Mouse (Mus musculus) thymus, adult 2 months (tissue): ENCODE data around the gene Sfmbt2. TPM values are rescaled to one million over a fixed set of nuclear protein-coding genes. Genes with fewer than 3 reads are reported as not detected.

ENCODE experiments used
- DNase-seq: peaks from one replicate; pipeline ENCODE4 v3.0.0; 2021
- H3K27ac ChIP-seq: fragments of 200-500 bp; 2 replicates; pipeline ENCODE4 v1.5.1; 2012; ENCODE audit warnings: low read length, control low read depth; ENCODE audit not compliant: control insufficient read depth, insufficient read depth
- H3K27me3 ChIP-seq: fragments of 200-500 bp; 2 replicates; pipeline ENCODE4 v1.6.1; 2012; ENCODE audit warnings: mild to moderate bottlenecking, low read length, moderate library complexity, mixed read lengths; ENCODE audit not compliant: control insufficient read depth, insufficient read depth
- H3K36me3 ChIP-seq: fragments of 200-500 bp; 2 replicates; pipeline ENCODE4 v1.6.1; 2012; ENCODE audit warnings: mild to moderate bottlenecking, low read length, moderate library complexity; ENCODE audit not compliant: control insufficient read depth, insufficient read depth
- H3K4me1 ChIP-seq: fragments of 200-500 bp; replicated peaks from 2 replicates; pipeline ENCODE4 v1.6.1; 2012; ENCODE audit warnings: low read length; ENCODE audit not compliant: control insufficient read depth, insufficient read depth
- H3K4me3 ChIP-seq: fragments of 200-500 bp; 2 replicates; pipeline ENCODE4 v1.5.1; 2012; ENCODE audit warnings: mild to moderate bottlenecking, low read length, control low read depth, moderate library complexity; ENCODE audit not compliant: control insufficient read depth, insufficient read depth
- CTCF ChIP-seq: fragments of 200-500 bp; IDR thresholded peaks from 2 replicates; pipeline ENCODE4 v1.5.1; 2012; ENCODE audit warnings: mild to moderate bottlenecking, control low read depth, low read length, moderate library complexity, borderline replicate concordance; ENCODE audit not compliant: control insufficient read depth, poor library complexity, insufficient read depth; ENCODE audit errors: extremely low read depth
- POLR2A ChIP-seq: fragments of 200-500 bp; IDR thresholded peaks from 2 replicates; pipeline ENCODE4 v1.6.1; 2012; ENCODE audit warnings: mild to moderate bottlenecking, low read length, control low read depth, moderate library complexity; ENCODE audit not compliant: control insufficient read depth, poor library complexity, insufficient read depth; ENCODE audit errors: extremely low read depth
- WGBS: fragments of 180-500 bp; shearing (Covaris S2); methylation state at CpG from one replicate; pipeline ENCODE4 v1.1.7; 2018; 5-methylcytosine and 5-hydroxymethylcytosine counted together
- polyA plus RNA-seq: library from polyadenylated mRNA; depleted of rRNA; stranded (reverse); fragments of >200 nt; gene quantifications from 2 replicates; pipeline ENCODE4 v1.2.3, GENCODE M21; 2012

Sfmbt2 gene
- polyA plus RNA-seq, 1 experiment, result 1.7 TPM

DNA sequence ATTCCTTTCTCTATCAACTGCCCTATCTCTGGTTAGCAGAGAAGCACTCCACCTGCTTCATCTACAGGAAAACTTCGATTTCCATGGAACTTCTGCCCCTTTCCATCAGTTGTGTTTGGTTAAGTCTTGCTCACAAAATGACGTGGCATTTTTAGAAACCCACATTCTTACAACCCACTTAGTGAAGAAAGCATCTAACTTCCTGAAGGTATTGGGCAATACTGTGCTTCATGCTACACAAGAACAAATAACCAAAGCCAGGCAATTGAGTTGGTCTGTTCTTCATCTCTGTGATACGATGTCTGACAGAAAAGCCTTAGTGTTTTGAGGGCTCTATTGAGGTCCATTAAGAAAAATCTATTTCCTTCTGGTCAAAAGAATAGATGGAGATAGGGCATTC is 17.4 kb upstream of the Sfmbt2 start:
- Histone ChIP-seq H3K27me3 (no peaks in the 10 kb centered on the region), H3K4me1 (no peaks in the 10 kb centered on the region), H3K27ac (no peak overlapping the region), H3K4me3 (no peak overlapping the region), H3K36me3 (no peaks in the 10 kb centered on the region)
- 23% methylated on average over 3 of the region's 3 CpGs for whole genome bisulfite sequencing
- no peak for DNase-seq
- TF ChIP-seq CTCF (no peak), POLR2A (no peak)

DNA sequence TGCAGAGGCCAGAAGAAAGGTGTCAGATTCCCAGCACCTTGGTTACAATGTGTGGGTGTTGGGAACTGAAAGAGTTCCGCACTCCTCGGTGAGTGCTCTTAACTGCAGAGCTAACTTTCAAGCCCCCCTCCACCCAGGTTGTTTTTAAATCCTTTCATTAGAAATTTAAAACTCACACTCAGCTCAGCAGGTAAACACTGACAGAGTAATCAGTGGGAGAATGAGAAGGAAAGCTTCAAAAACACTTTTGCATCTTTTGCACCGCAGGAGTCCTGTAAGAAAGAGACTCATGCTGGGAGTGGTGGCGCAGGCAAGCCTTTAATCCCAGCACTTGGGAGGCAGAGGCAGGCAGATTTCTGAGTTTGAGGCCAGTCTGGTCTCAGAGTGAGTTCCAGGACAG is 16.4 kb upstream of the Sfmbt2 start:
- Histone ChIP-seq H3K4me1 (no peaks in the 10 kb centered on the region), H3K36me3 (no peaks in the 10 kb centered on the region), H3K4me3 (no peak overlapping the region), H3K27ac (no peak overlapping the region), H3K27me3 (no peaks in the 10 kb centered on the region)
- no peak for DNase-seq
- no peak for TF ChIP-seq POLR2A
- no peak for TF ChIP-seq CTCF
- 94% methylated on average over 4 of the region's 4 CpGs for WGBS

DNA sequence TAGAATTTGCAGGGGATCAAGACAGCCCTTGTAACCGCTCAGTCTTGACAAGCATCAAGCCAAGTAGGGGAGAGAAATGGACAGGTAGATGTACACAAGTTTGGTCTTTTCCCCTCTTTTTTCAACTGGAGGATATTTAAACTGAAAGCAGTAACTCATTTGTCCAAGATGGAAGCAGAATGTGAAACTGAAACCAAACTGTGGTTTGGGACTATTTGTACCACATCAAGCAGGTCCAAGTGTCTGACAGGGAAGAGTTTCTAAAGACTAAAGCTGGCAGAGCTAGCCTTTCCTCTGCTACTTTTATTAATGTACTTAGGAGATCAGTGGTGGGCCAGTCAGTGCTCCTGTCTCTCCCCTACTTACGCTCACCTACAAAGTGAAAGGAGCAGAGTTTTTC is 10.4 kb upstream of the Sfmbt2 start:
- DNase-seq, result no peak
- Histone ChIP-seq H3K4me3 (no peak overlapping the region), H3K36me3 (no peaks in the 10 kb centered on the region), H3K27ac (no peak overlapping the region), H3K4me1 (no peaks in the 10 kb centered on the region), H3K27me3 (no peaks in the 10 kb centered on the region)
- WGBS, result 78% methylated on average over 2 of the region's 2 CpGs
- TF ChIP-seq POLR2A (no peak), CTCF (no peak)

DNA sequence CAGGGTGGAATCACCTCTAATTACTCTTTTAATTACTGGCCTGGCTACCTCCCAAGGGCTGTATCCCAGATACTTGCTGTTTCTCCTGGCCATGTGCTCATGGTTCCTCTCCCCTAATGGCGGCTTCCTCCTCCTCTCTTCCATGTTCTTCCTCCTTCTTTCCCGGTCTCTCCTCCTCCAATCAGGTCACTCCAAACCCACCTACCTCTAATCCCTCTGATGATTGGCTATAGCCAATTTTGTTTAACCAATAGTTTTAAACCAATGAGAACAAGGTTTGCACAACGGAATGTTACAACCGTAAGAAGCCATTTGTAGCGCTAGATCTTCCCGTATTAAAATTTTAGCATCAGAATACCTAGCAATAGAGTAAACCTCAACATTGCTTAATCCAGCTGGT is 5.2 kb upstream of the Sfmbt2 start:
- no peaks in the 10 kb centered on the region for H3K4me1 ChIP-seq
- no peaks in the 10 kb centered on the region for H3K36me3 ChIP-seq

GRCm38 (mm10) chr2:10366284-10366683 is 4.0 kb upstream of the Sfmbt2 start:
- no peaks in the 10 kb centered on the region for H3K4me1 ChIP-seq
- H3K36me3 ChIP-seq, result no peaks in the 10 kb centered on the region
- WGBS, result 25% methylated on average over 2 of the region's 2 CpGs
- no peak overlapping the region for H3K27ac ChIP-seq
- peaks cover 9% of the 10 kb centered on the region for H3K27me3 ChIP-seq
- no peak overlapping the region for H3K4me3 ChIP-seq
- no peak for DNase-seq
- TF ChIP-seq POLR2A, result no peak
- TF ChIP-seq CTCF, result no peak

More for the DNA sequence above, 5.2 kb upstream of the Sfmbt2 start:
- Histone ChIP-seq H3K4me3 (no peak overlapping the region), H3K27me3 (no peaks in the 10 kb centered on the region; the same call in 1 of the 2 replicates), H3K27ac (no peak overlapping the region)
- TF ChIP-seq CTCF, result no peak
- no peak for TF ChIP-seq POLR2A
- WGBS, result 97% methylated on average over 6 of the region's 6 CpGs
- no peak for DNase-seq

- 11% methylated on average over 8 of the region's 8 CpGs for WGBS
- TF ChIP-seq POLR2A, result no peak
- TF ChIP-seq CTCF, result no peak
Observed at GRCm38 (mm10) chr2:10369676-10370075, 634 bp upstream of the Sfmbt2 start.

GRCm38 (mm10) chr2:10370687-10371458 is 563 bp downstream of the Sfmbt2 start:
- Histone ChIP-seq H3K4me1 (peaks cover 21% of the 10 kb centered on the region), H3K27ac (no peak overlapping the region), H3K27me3 (peaks cover 24% of the 10 kb centered on the region), H3K4me3 (no peak overlapping the region), H3K36me3 (no peaks in the 10 kb centered on the region)
- DNase-seq, result no peak
- no peak for TF ChIP-seq CTCF
- no peak for TF ChIP-seq POLR2A
- WGBS, result 11% methylated on average over 26 of the region's 26 CpGs

More at GRCm38 (mm10) chr2:10369676-10370075, 634 bp upstream of the Sfmbt2 start:
- DNase-seq, result no peak
- peaks cover 12% of the 10 kb centered on the region for H3K4me1 ChIP-seq
- no peaks in the 10 kb centered on the region for H3K36me3 ChIP-seq
- H3K4me3 ChIP-seq, result no peak overlapping the region
- no peak overlapping the region for H3K27ac ChIP-seq
- peaks cover 19% of the 10 kb centered on the region for H3K27me3 ChIP-seq
